Mouse (Mus musculus): ENCODE measurements at regions not wholly inside any gene's neighbourhood (a gene's known extent, or its start where the extent isn't known, plus 50 kb on each side); places are given as distances from the start of the nearest gene placed in this dataset.

- peaks cover 11% of the 10 kb centered on the region for H3K4me1 ChIP-seq (replicated peaks)
- H3K27ac ChIP-seq, result no peak overlapping the region
- no peaks in the 10 kb centered on the region for H3K36me3 ChIP-seq
- H3K9ac ChIP-seq, result no peak overlapping the region
- no peaks in the 10 kb centered on the region for H3K9me3 ChIP-seq (replicated peaks)
- WGBS, result 82% methylated on average over 9 of the region's 9 CpGs
- no peak overlapping the region for H3K4me3 ChIP-seq
- no peaks in the 10 kb centered on the region; the same call in 1 of the 2 replicates for H3K27me3 ChIP-seq
- no peak for ATAC-seq (replicated peaks; ENCODE audit: insufficient number of reproducible peaks, insufficient read depth, low FRiP score, low read depth)
- no peak overlapping the region for H3K4me2 ChIP-seq
These were observed 241.6 kb downstream of the Opa1 start for GRCm38 (mm10) chr16:29820704-29821103.

GRCm38 (mm10) chr16:29822110-29822509 lies 242.1 kb upstream of the Hes1 start:
- Histone ChIP-seq H3K9me3 (replicated peaks) (no peaks in the 10 kb centered on the region), H3K27ac (no peak overlapping the region), H3K9ac (no peak overlapping the region), H3K4me1 (replicated peaks) (peaks cover 5% of the 10 kb centered on the region), H3K4me2 (no peak overlapping the region), H3K4me3 (no peak overlapping the region), H3K36me3 (no peaks in the 10 kb centered on the region), H3K27me3 (no peaks in the 10 kb centered on the region; the same call in 1 of the 2 replicates)
- ATAC-seq (replicated peaks; ENCODE audit: insufficient number of reproducible peaks, insufficient read depth, low FRiP score, low read depth), result no peak
- 66% methylated on average over 7 of the region's 7 CpGs for WGBS

- no peak overlapping the region for H3K4me2 ChIP-seq
- WGBS, result 73% methylated on average over 8 of the region's 8 CpGs
- H3K27ac ChIP-seq, result no peak overlapping the region
- no peak for ATAC-seq (replicated peaks; ENCODE audit: insufficient number of reproducible peaks, insufficient read depth, low FRiP score, low read depth)
- H3K9me3 ChIP-seq (replicated peaks), result no peaks in the 10 kb centered on the region
- no peaks in the 10 kb centered on the region for H3K27me3 ChIP-seq
- H3K36me3 ChIP-seq, result no peaks in the 10 kb centered on the region
- H3K4me3 ChIP-seq, result no peak overlapping the region
- H3K9ac ChIP-seq, result no peak overlapping the region
- H3K4me1 ChIP-seq (replicated peaks), result peaks cover 2% of the 10 kb centered on the region
These were observed 241.3 kb upstream of the Hes1 start for GRCm38 (mm10) chr16:29822843-29823401.

- WGBS, result 72% methylated on average over 5 of the region's 5 CpGs
- Histone ChIP-seq H3K27me3 (no peaks in the 10 kb centered on the region), H3K4me1 (replicated peaks) (peaks cover 4% of the 10 kb centered on the region; the same call in 1 of the 2 replicates), H3K9me3 (replicated peaks) (no peaks in the 10 kb centered on the region), H3K9ac (no peak overlapping the region), H3K4me3 (no peak overlapping the region), H3K27ac (no peak overlapping the region), H3K36me3 (no peaks in the 10 kb centered on the region), H3K4me2 (no peak overlapping the region)
- ATAC-seq (replicated peaks; ENCODE audit: insufficient number of reproducible peaks, insufficient read depth, low FRiP score, low read depth), result no peak
These were observed 237.3 kb upstream of the Hes1 start for GRCm38 (mm10) chr16:29826927-29827326.

GRCm38 (mm10) chr16:29827776-29828175 lies 236.4 kb upstream of the Hes1 start:
- H3K27me3 ChIP-seq, result no peaks in the 10 kb centered on the region
- H3K9ac ChIP-seq, result no peak overlapping the region
- WGBS, result 86% methylated on average over 1 of the region's 1 CpGs
- no peaks in the 10 kb centered on the region for H3K9me3 ChIP-seq (replicated peaks)
- no peak overlapping the region for H3K27ac ChIP-seq
- no peak overlapping the region for H3K4me2 ChIP-seq
- no peaks in the 10 kb centered on the region for H3K36me3 ChIP-seq
- ATAC-seq (replicated peaks; ENCODE audit: insufficient number of reproducible peaks, insufficient read depth, low FRiP score, low read depth), result no peak
- H3K4me1 ChIP-seq (replicated peaks), result peaks cover 4% of the 10 kb centered on the region; the same call in 1 of the 2 replicates
- H3K4me3 ChIP-seq, result no peak overlapping the region

- no peak overlapping the region for H3K9ac ChIP-seq
- no peak overlapping the region for H3K4me3 ChIP-seq
- no peaks in the 10 kb centered on the region for H3K36me3 ChIP-seq
- peaks cover 4% of the 10 kb centered on the region; the same call in 1 of the 2 replicates for H3K4me1 ChIP-seq (replicated peaks)
- no peaks in the 10 kb centered on the region for H3K9me3 ChIP-seq (replicated peaks)
- H3K27ac ChIP-seq, result peak overlapping the region; percentile 51
- H3K27me3 ChIP-seq, result no peaks in the 10 kb centered on the region
- H3K4me2 ChIP-seq, result no peak overlapping the region
- 54% methylated on average over 9 of the region's 9 CpGs for WGBS
- ATAC-seq (replicated peaks; ENCODE audit: insufficient number of reproducible peaks, insufficient read depth, low FRiP score, low read depth), result peak; percentile 69; the same call in 1 of the 2 replicates
These were observed 234.7 kb upstream of the Hes1 start for GRCm38 (mm10) chr16:29829457-29829856.

- no peak for ATAC-seq (replicated peaks; ENCODE audit: insufficient number of reproducible peaks, insufficient read depth, low FRiP score, low read depth)
- Histone ChIP-seq H3K36me3 (no peaks in the 10 kb centered on the region), H3K4me2 (no peak overlapping the region), H3K9ac (no peak overlapping the region), H3K27me3 (no peaks in the 10 kb centered on the region), H3K4me3 (no peak overlapping the region), H3K9me3 (replicated peaks) (no peaks in the 10 kb centered on the region), H3K4me1 (replicated peaks) (peaks cover 4% of the 10 kb centered on the region; the same call in 1 of the 2 replicates), H3K27ac (peak overlapping the region; percentile 51; the same call in 1 of the 2 replicates)
These were observed 234.1 kb upstream of the Hes1 start for GRCm38 (mm10) chr16:29830101-29830500.

GRCm38 (mm10) chr16:29833298-29833697 lies 230.9 kb upstream of the Hes1 start:
- no peak overlapping the region for H3K27ac ChIP-seq
- H3K4me3 ChIP-seq, result no peak overlapping the region
- H3K4me1 ChIP-seq (replicated peaks), result peaks cover 12% of the 10 kb centered on the region
- H3K27me3 ChIP-seq, result no peaks in the 10 kb centered on the region
- 82% methylated on average over 11 of the region's 11 CpGs for WGBS
- H3K4me2 ChIP-seq, result no peak overlapping the region
- H3K36me3 ChIP-seq, result no peaks in the 10 kb centered on the region
- ATAC-seq (replicated peaks; ENCODE audit: insufficient number of reproducible peaks, insufficient read depth, low FRiP score, low read depth), result no peak
- no peaks in the 10 kb centered on the region for H3K9me3 ChIP-seq (replicated peaks)
- H3K9ac ChIP-seq, result no peak overlapping the region

- Histone ChIP-seq H3K36me3 (no peaks in the 10 kb centered on the region), H3K4me3 (no peak overlapping the region), H3K9me3 (replicated peaks) (no peaks in the 10 kb centered on the region), H3K4me1 (replicated peaks) (peaks cover 15% of the 10 kb centered on the region), H3K9ac (no peak overlapping the region), H3K27ac (no peak overlapping the region), H3K27me3 (no peaks in the 10 kb centered on the region), H3K4me2 (no peak overlapping the region)
- 82% methylated on average over 6 of the region's 6 CpGs for WGBS
- ATAC-seq (replicated peaks; ENCODE audit: insufficient number of reproducible peaks, insufficient read depth, low FRiP score, low read depth), result no peak
These were observed 230.3 kb upstream of the Hes1 start for GRCm38 (mm10) chr16:29833875-29834274.

- Histone ChIP-seq H3K27ac (no peak overlapping the region), H3K9me3 (replicated peaks) (no peaks in the 10 kb centered on the region), H3K4me1 (replicated peaks) (peaks cover 20% of the 10 kb centered on the region), H3K4me2 (no peak overlapping the region), H3K9ac (no peak overlapping the region), H3K36me3 (no peaks in the 10 kb centered on the region), H3K27me3 (no peaks in the 10 kb centered on the region), H3K4me3 (no peak overlapping the region)
- 73% methylated on average over 6 of the region's 6 CpGs for WGBS
- no peak for ATAC-seq (replicated peaks; ENCODE audit: insufficient number of reproducible peaks, insufficient read depth, low FRiP score, low read depth)
These were observed 229.5 kb upstream of the Hes1 start for GRCm38 (mm10) chr16:29834669-29835068.

- H3K9me3 ChIP-seq (replicated peaks), result no peaks in the 10 kb centered on the region
- peak overlapping the region; percentile 11 for H3K4me3 ChIP-seq
- H3K27ac ChIP-seq, result no peak overlapping the region
- no peaks in the 10 kb centered on the region for H3K36me3 ChIP-seq
- H3K4me2 ChIP-seq, result peak overlapping the region; percentile 57
- WGBS, result 15% methylated on average over 14 of the region's 14 CpGs
- no peak overlapping the region for H3K9ac ChIP-seq
- peaks cover 8% of the 10 kb centered on the region; the same call in 1 of the 2 replicates for H3K27me3 ChIP-seq
- no peak for ATAC-seq (replicated peaks; ENCODE audit: insufficient number of reproducible peaks, insufficient read depth, low FRiP score, low read depth)
- peaks cover 15% of the 10 kb centered on the region for H3K4me1 ChIP-seq (replicated peaks)
These were observed 227.1 kb upstream of the Hes1 start for GRCm38 (mm10) chr16:29837025-29837629.

- WGBS, result 88% methylated on average over 5 of the region's 5 CpGs
- H3K27ac ChIP-seq, result no peak overlapping the region
- peaks cover 12% of the 10 kb centered on the region; the same call in 1 of the 2 replicates for H3K27me3 ChIP-seq
- no peaks in the 10 kb centered on the region for H3K36me3 ChIP-seq
- H3K4me2 ChIP-seq, result no peak overlapping the region
- no peaks in the 10 kb centered on the region for H3K9me3 ChIP-seq (replicated peaks)
- no peak for ATAC-seq (replicated peaks; ENCODE audit: insufficient number of reproducible peaks, insufficient read depth, low FRiP score, low read depth)
- no peak overlapping the region for H3K4me3 ChIP-seq
- H3K4me1 ChIP-seq (replicated peaks), result peaks cover 15% of the 10 kb centered on the region
- no peak overlapping the region for H3K9ac ChIP-seq
These were observed 226.3 kb upstream of the Hes1 start for GRCm38 (mm10) chr16:29837874-29838273.

Measured in heart, embryonic 15.5 days (tissue).